Mouse (Mus musculus): ENCODE results near the gene Baiap2l1. TPM values are rescaled to one million over a fixed set of nuclear protein-coding genes. Genes with fewer than 3 reads are reported as not detected.

The Baiap2l1 gene
- polyA plus RNA-seq, 1 experiment = not detected

DNA sequence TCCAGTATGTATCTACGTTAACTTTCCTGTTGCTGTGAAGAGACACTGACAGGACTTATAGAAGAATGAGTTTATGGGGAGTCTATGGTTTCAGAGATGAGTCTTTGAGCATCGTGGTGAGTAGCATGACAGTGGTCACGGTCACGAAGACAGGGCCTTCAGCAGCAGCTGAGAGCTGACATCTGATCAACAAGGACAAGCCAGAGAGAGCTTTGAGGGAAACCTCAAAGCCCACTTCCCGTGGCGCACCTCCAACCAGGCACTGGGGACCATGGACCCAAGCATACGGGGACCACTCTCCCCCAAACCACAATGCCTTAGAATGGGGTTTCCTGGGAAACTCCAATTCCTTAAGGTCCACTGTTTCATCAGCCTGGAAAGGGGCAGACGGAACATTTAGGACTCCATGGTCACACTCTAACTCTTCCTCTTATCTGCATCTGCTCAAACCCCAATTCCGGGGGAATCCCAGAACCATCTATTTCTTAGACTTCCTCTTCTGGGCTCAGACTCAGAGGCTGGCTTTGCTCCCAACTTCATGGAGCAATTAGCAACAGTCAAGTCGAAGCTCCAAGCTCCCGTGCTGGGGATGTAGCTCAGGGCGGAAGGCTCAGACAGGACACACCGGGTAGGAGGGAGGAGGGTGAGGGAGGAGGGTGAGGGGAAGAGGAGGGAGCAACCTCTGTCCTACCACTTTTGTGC is 105.9 kb downstream of the Baiap2l1 start:
- no peak overlapping the region for H3K4me3 ChIP-seq (replicated peaks; ENCODE audit: control insufficient read depth, low read depth, low read length)
- WGBS = 12% methylated on average over 13 of the region's 13 CpGs
- H3K27ac ChIP-seq (ENCODE audit: control insufficient read depth, insufficient read depth, low read depth, low read length, poor library complexity) = no peak overlapping the region
- no peak for TF ChIP-seq POLR2A (IDR thresholded peaks at IDR 0.05; ENCODE audit: borderline replicate concordance, control insufficient read depth, low read depth, low read length)
- TF ChIP-seq CTCF (IDR thresholded peaks at IDR 0.05; ENCODE audit: control insufficient read depth, insufficient read depth, low read length) = no peak
- H3K4me1 ChIP-seq (ENCODE audit: control insufficient read depth, insufficient read depth, low read length) = peaks cover 6% of the 10 kb centered on the region

DNA sequence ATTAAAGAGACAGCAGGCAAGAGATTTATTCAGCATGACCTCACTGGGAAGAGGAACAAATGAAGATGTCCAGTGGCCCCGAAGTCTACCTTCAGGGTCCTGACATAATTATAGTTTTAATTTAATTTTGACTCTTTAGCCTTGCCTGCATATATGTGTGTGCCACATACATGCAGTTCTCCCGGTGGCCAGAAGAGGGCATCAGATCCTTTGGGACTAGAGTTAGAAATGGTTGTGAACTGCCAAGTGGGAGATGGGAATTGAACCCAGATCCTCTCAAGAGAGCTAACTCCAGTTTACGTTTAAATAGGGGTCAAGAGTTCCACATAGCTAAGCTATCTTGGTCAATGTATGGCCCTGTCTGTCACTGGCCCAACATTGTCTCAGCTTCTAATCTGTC is 108.0 kb downstream of the Baiap2l1 start:
- TF ChIP-seq POLR2A (IDR thresholded peaks at IDR 0.05; ENCODE audit: borderline replicate concordance, control insufficient read depth, low read depth, low read length) = no peak
- TF ChIP-seq CTCF (IDR thresholded peaks at IDR 0.05; ENCODE audit: control insufficient read depth, insufficient read depth, low read length) = peak; percentile 27; the same call in 1 of the 2 replicates
- WGBS = 82% methylated on average over 3 of the region's 3 CpGs
- Histone ChIP-seq H3K4me1 (ENCODE audit: control insufficient read depth, insufficient read depth, low read length) (peaks cover 6% of the 10 kb centered on the region), H3K4me3 (replicated peaks; ENCODE audit: control insufficient read depth, low read depth, low read length) (no peak overlapping the region), H3K27ac (ENCODE audit: control insufficient read depth, insufficient read depth, low read depth, low read length, poor library complexity) (no peak overlapping the region)

DNA sequence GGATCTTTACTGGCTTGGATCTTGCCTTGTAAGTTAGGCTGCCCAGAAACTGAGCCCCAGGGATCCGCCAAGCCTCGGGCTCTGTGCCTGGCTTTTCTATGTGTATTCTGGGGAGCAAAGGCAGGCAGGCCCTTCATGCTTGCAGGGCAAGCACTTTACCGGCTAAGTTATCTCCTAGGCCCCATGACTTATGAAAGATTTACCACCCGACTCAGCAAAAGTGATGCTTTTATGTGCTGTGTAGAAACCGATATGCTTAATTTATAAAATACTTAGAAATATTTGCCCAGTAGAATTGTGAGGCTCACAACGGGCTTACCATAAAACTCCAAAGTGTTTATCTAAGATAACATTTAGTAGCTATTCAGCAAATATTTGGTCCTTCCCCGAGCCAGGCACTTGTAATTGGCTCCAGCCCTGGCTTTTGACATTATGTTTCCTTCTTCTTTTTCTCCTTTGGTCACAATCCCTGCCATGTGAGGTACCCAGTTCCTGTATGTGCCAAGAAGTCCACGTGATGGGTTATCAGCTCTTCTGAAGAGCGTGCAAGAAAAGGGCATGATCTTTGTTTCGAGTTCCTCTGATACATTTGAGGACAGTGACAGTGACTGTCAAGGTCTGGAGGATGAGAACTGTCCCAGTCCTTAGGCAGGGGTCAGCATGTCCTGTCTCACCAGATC is 109.9 kb downstream of the Baiap2l1 start:
- H3K4me1 ChIP-seq (ENCODE audit: control insufficient read depth, insufficient read depth, low read length) = peaks cover 4% of the 10 kb centered on the region; the same call in 1 of the 2 replicates
- 17% methylated on average over 10 of the region's 10 CpGs for WGBS
- H3K27ac ChIP-seq (ENCODE audit: control insufficient read depth, insufficient read depth, low read depth, low read length, poor library complexity) = no peak overlapping the region
- TF ChIP-seq POLR2A (IDR thresholded peaks at IDR 0.05; ENCODE audit: borderline replicate concordance, control insufficient read depth, low read depth, low read length) (no peak), CTCF (IDR thresholded peaks at IDR 0.05; ENCODE audit: control insufficient read depth, insufficient read depth, low read length) (no peak)
- no peak overlapping the region for H3K4me3 ChIP-seq (replicated peaks; ENCODE audit: control insufficient read depth, low read depth, low read length)

DNA sequence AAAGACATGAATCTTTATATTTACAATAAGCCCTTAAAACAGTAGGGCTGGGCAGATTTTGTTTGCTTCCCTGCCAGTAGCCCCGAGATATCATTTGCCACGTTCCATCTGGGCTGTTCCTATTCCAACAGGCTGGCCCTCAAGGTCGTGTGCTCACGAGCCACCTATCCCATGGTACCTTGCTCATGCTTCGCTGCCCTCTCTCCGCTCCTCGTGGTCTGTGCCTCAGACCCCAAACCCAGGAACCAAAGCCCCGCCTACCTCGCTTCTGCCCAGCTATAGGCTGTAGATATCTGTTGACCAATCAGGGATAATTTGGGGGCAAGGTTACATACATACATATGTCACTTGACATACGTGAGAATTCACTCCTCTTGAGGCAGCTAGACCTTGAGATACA is 110.6 kb downstream of the Baiap2l1 start:
- no peak for TF ChIP-seq POLR2A (IDR thresholded peaks at IDR 0.05; ENCODE audit: borderline replicate concordance, control insufficient read depth, low read depth, low read length)
- no peak for TF ChIP-seq CTCF (IDR thresholded peaks at IDR 0.05; ENCODE audit: control insufficient read depth, insufficient read depth, low read length)
- Histone ChIP-seq H3K27ac (ENCODE audit: control insufficient read depth, insufficient read depth, low read depth, low read length, poor library complexity) (no peak overlapping the region), H3K4me3 (replicated peaks; ENCODE audit: control insufficient read depth, low read depth, low read length) (no peak overlapping the region), H3K4me1 (ENCODE audit: control insufficient read depth, insufficient read depth, low read length) (peaks cover 4% of the 10 kb centered on the region; the same call in 1 of the 2 replicates)
- WGBS = 71% methylated on average over 10 of the region's 10 CpGs

DNA sequence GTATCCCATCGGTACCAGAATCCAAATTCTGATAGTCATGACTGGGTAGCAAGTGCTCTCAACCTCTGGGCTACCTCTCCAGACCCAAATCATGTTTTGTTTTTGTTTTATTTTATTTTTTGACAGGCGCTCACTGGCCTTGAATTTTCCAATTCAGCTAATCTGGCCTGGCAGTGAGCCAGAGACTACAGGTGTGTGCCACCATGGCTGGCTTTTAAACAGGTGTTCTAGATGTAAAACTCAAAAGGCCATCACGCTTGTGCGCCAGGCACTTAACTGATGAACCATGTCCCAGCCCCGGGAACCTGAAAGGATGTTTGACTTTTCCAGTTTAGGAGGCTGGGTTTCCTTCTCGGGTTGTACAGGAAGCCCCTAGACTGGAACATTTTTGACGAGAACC is 111.2 kb downstream of the Baiap2l1 start:
- 79% methylated on average over 7 of the region's 7 CpGs for WGBS
- no peak overlapping the region for H3K4me3 ChIP-seq (replicated peaks; ENCODE audit: control insufficient read depth, low read depth, low read length)
- TF ChIP-seq CTCF (IDR thresholded peaks at IDR 0.05; ENCODE audit: control insufficient read depth, insufficient read depth, low read length) (no peak), POLR2A (IDR thresholded peaks at IDR 0.05; ENCODE audit: borderline replicate concordance, control insufficient read depth, low read depth, low read length) (no peak)
- peaks cover 4% of the 10 kb centered on the region; the same call in 1 of the 2 replicates for H3K4me1 ChIP-seq (ENCODE audit: control insufficient read depth, insufficient read depth, low read length)
- H3K27ac ChIP-seq (ENCODE audit: control insufficient read depth, insufficient read depth, low read depth, low read length, poor library complexity) = no peak overlapping the region

DNA sequence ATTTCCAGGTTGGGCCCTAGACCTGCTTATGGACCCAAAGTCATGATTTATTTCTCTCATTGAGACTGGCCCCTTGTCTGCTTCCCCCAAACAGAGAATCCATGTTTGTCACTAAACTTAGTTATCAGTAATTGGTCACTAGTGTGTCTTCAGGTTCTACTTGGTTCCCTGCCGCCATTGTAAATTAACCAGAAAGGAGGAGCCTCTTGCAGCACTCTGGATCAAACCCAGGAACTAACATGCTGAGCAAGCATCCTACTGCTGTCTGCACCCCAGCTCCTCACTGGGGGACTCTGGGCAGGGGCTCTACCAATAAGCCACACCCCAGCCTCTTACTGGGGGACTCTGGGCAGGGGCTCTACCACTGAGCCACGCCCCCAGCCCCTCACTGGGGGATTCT is 112.3 kb downstream of the Baiap2l1 start:
- 73% methylated on average over 2 of the region's 2 CpGs for WGBS
- H3K27ac ChIP-seq (ENCODE audit: control insufficient read depth, insufficient read depth, low read depth, low read length, poor library complexity) = no peak overlapping the region
- H3K4me1 ChIP-seq (ENCODE audit: control insufficient read depth, insufficient read depth, low read length) = peaks cover 4% of the 10 kb centered on the region; the same call in 1 of the 2 replicates
- H3K4me3 ChIP-seq (replicated peaks; ENCODE audit: control insufficient read depth, low read depth, low read length) = no peak overlapping the region
- TF ChIP-seq POLR2A (IDR thresholded peaks at IDR 0.05; ENCODE audit: borderline replicate concordance, control insufficient read depth, low read depth, low read length) (no peak), CTCF (IDR thresholded peaks at IDR 0.05; ENCODE audit: control insufficient read depth, insufficient read depth, low read length) (no peak)

DNA sequence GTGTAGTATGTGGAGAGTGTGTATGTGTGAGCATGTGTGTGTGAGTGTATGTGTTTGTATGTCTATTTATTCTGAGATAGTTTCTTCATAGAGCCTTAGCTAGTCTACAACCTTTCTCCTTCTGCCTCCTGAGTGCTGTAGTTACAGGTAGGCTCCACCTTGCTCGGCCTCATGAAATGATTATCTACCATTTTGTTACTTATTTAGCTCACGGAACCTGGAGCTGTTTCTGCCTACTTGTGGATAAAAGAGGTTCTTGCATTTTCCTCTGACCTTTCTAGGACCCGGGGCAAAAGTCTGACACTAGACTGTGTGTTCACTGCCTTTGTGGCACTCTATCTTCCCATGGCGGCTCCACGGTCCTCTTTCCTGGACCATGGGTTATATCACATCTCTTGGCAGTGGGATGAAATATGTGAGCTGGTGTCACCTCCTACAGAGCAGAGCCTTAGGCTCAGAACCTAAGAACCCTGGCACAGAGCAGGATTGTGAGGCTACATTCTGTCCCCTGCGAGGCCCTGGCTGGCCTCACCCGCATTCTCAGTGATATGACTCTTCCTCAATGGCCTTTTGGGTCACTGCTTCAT is 113.9 kb downstream of the Baiap2l1 start, which contains the start of gene Bri3:
Bri3 (plus strand) TSS at position 537 of the 587 bp plus-strand sequence.
- Histone ChIP-seq H3K27ac (ENCODE audit: control insufficient read depth, insufficient read depth, low read depth, low read length, poor library complexity) (no peak within 1 kb of the TSS), H3K4me3 (replicated peaks; ENCODE audit: control insufficient read depth, low read depth, low read length) (no peak within 1 kb of the TSS), H3K4me1 (ENCODE audit: control insufficient read depth, insufficient read depth, low read length) (peaks cover 4% of the 10 kb centered on the region; the same call in 1 of the 2 replicates)
- 84% methylated on average over 7 of the region's 7 CpGs for WGBS
- TF ChIP-seq CTCF (IDR thresholded peaks at IDR 0.05; ENCODE audit: control insufficient read depth, insufficient read depth, low read length) (no peak), POLR2A (IDR thresholded peaks at IDR 0.05; ENCODE audit: borderline replicate concordance, control insufficient read depth, low read depth, low read length) (no peak)

DNA sequence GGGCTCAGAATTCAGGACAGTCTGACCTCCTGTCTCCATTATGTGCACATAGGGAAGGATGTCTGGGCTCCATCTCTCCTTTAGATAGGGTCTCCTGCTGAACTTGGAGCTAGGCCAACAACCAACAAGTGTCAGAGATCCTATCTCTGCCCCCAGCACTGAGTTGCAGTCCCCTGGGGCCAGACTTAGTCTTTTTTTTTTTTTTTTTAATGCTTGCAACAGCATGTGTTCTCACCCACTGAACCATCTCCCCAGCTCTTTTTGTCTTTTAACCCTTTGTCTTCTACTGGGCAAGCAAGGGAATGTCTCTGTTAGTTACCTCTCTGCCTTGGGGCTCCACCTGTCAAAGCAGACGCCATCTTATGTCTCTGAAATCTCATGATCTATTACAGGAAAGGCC is 118.9 kb downstream of the Baiap2l1 start:
- no peak overlapping the region for H3K4me3 ChIP-seq (replicated peaks; ENCODE audit: control insufficient read depth, low read depth, low read length)
- WGBS = 77% methylated on average over 1 of the region's 1 CpGs
- TF ChIP-seq POLR2A (IDR thresholded peaks at IDR 0.05; ENCODE audit: borderline replicate concordance, control insufficient read depth, low read depth, low read length) = no peak
- TF ChIP-seq CTCF (IDR thresholded peaks at IDR 0.05; ENCODE audit: control insufficient read depth, insufficient read depth, low read length) = no peak
- H3K27ac ChIP-seq (ENCODE audit: control insufficient read depth, insufficient read depth, low read depth, low read length, poor library complexity) = no peak overlapping the region
- H3K4me1 ChIP-seq (ENCODE audit: control insufficient read depth, insufficient read depth, low read length) = no peaks in the 10 kb centered on the region

Measured in bone marrow, adult 2 months (tissue).